Mouse (Mus musculus) left cerebral cortex, adult 11 months (tissue): Measurements from ENCODE around the gene Elmo1.
A peak's percentile ranks its signal among the peaks of the same experiment; 100 is the strongest.

Experiments
- DNase-seq: peaks from one replicate; pipeline ENCODE4 v3.0.0; 2022; ENCODE audit warnings: low spot score

Gene Elmo1

GRCm38 (mm10) chr13:20386462-20387141 is 296.2 kb downstream of the Elmo1 start:
- no peak for DNase-seq

GRCm38 (mm10) chr13:20392824-20393598 is 302.6 kb downstream of the Elmo1 start:
- no peak for DNase-seq

GRCm38 (mm10) chr13:20397744-20398143 is 307.3 kb downstream of the Elmo1 start:
- DNase-seq = peak; percentile 23

GRCm38 (mm10) chr13:20398311-20398710 is 307.9 kb downstream of the Elmo1 start:
- DNase-seq = peak; percentile 15

- no peak for DNase-seq
Observed at GRCm38 (mm10) chr13:20404530-20404929, 314.1 kb downstream of the Elmo1 start.

- DNase-seq = no peak
Observed at GRCm38 (mm10) chr13:20406470-20407213, 316.2 kb downstream of the Elmo1 start.

GRCm38 (mm10) chr13:20410306-20411101 is 320.1 kb downstream of the Elmo1 start:
- DNase-seq = no peak

GRCm38 (mm10) chr13:20416691-20417660 is 326.6 kb downstream of the Elmo1 start:
- no peak for DNase-seq

- DNase-seq = peak; percentile 33
Observed at GRCm38 (mm10) chr13:20430998-20431397, 340.6 kb downstream of the Elmo1 start.

- DNase-seq = peak; percentile 35
Observed at GRCm38 (mm10) chr13:20433221-20433858, 342.9 kb downstream of the Elmo1 start.

GRCm38 (mm10) chr13:20434071-20434470 is 343.7 kb downstream of the Elmo1 start:
- DNase-seq = no peak

GRCm38 (mm10) chr13:20439488-20439887 is 349.1 kb downstream of the Elmo1 start:
- no peak for DNase-seq

- DNase-seq = no peak
Observed at GRCm38 (mm10) chr13:20450831-20451353, 360.5 kb downstream of the Elmo1 start.

- no peak for DNase-seq
Observed at GRCm38 (mm10) chr13:20454357-20454756, 364.0 kb downstream of the Elmo1 start.

GRCm38 (mm10) chr13:20460096-20460495 is 369.7 kb downstream of the Elmo1 start:
- DNase-seq = no peak

- no peak for DNase-seq
Observed at GRCm38 (mm10) chr13:20461616-20462015, 371.2 kb downstream of the Elmo1 start.

GRCm38 (mm10) chr13:20464161-20464560 is 373.8 kb downstream of the Elmo1 start:
- DNase-seq = no peak

- no peak for DNase-seq
Observed at GRCm38 (mm10) chr13:20467381-20467780, 377.0 kb downstream of the Elmo1 start.

GRCm38 (mm10) chr13:20471732-20472131 is 381.3 kb downstream of the Elmo1 start:
- DNase-seq = peak; percentile 75

- DNase-seq = no peak
Observed at GRCm38 (mm10) chr13:20472301-20472831, 382.0 kb downstream of the Elmo1 start.
